Mouse (Mus musculus): ENCODE results near the gene Smad3. TPM values are rescaled to one million over a fixed set of nuclear protein-coding genes. Genes with fewer than 3 reads are reported as not detected.

Smad3 gene
- polyA plus RNA-seq, 1 experiment: 30.2 TPM

- 69% methylated on average over 9 of the region's 9 CpGs for WGBS
- Histone ChIP-seq H3K4me1 (ENCODE audit: control insufficient read depth, insufficient read depth, insufficient read length) (no peaks in the 10 kb centered on the region), H3K27me3 (ENCODE audit: control insufficient read depth, insufficient read depth, low read length) (no peaks in the 10 kb centered on the region), H3K36me3 (ENCODE audit: control insufficient read depth, insufficient read depth, low read length) (peaks cover 14% of the 10 kb centered on the region), H3K4me3 (ENCODE audit: extremely low read depth, insufficient read depth, insufficient read length) (no peak overlapping the region), H3K27ac (ENCODE audit: insufficient read depth, low read length) (no peak overlapping the region)
- no peak for DNase-seq (ENCODE audit: low read depth in 1 of 2, low spot score in 2 of 2)
- TF ChIP-seq CTCF (IDR thresholded peaks at IDR 0.05; ENCODE audit: extremely low read depth, insufficient read depth, insufficient read length, insufficient replicate concordance) (no peak), POLR2A (IDR thresholded peaks at IDR 0.05; ENCODE audit: low read depth, low read length) (no peak)
These were observed 109.9 kb downstream of the Smad3 start for GRCm38 (mm10) chr9:63647581-63648519.

- WGBS: 90% methylated on average over 8 of the region's 8 CpGs
- H3K4me3 ChIP-seq (ENCODE audit: extremely low read depth, insufficient read depth, insufficient read length): no peak overlapping the region
- DNase-seq (ENCODE audit: low read depth in 1 of 2, low spot score in 2 of 2): no peak
- no peaks in the 10 kb centered on the region for H3K4me1 ChIP-seq (ENCODE audit: control insufficient read depth, insufficient read depth, insufficient read length)
- H3K36me3 ChIP-seq (ENCODE audit: control insufficient read depth, insufficient read depth, low read length): peaks cover 10% of the 10 kb centered on the region
- H3K27me3 ChIP-seq (ENCODE audit: control insufficient read depth, insufficient read depth, low read length): no peaks in the 10 kb centered on the region
- TF ChIP-seq POLR2A (IDR thresholded peaks at IDR 0.05; ENCODE audit: low read depth, low read length): no peak
- no peak for TF ChIP-seq CTCF (IDR thresholded peaks at IDR 0.05; ENCODE audit: extremely low read depth, insufficient read depth, insufficient read length, insufficient replicate concordance)
- no peak overlapping the region for H3K27ac ChIP-seq (ENCODE audit: insufficient read depth, low read length)
These were observed 112.7 kb downstream of the Smad3 start for GRCm38 (mm10) chr9:63645084-63645483.

GRCm38 (mm10) chr9:63644011-63644410, 113.8 kb downstream of the Smad3 start:
- H3K4me3 ChIP-seq (ENCODE audit: extremely low read depth, insufficient read depth, insufficient read length): no peak overlapping the region
- no peaks in the 10 kb centered on the region for H3K4me1 ChIP-seq (ENCODE audit: control insufficient read depth, insufficient read depth, insufficient read length)
- DNase-seq (ENCODE audit: low read depth in 1 of 2, low spot score in 2 of 2): no peak
- H3K27me3 ChIP-seq (ENCODE audit: control insufficient read depth, insufficient read depth, low read length): no peaks in the 10 kb centered on the region
- H3K27ac ChIP-seq (ENCODE audit: insufficient read depth, low read length): no peak overlapping the region
- TF ChIP-seq POLR2A (IDR thresholded peaks at IDR 0.05; ENCODE audit: low read depth, low read length): no peak
- peaks cover 4% of the 10 kb centered on the region; the same call in 1 of the 2 replicates for H3K36me3 ChIP-seq (ENCODE audit: control insufficient read depth, insufficient read depth, low read length)
- WGBS: 93% methylated on average over 6 of the region's 6 CpGs

GRCm38 (mm10) chr9:63641983-63642646, 115.7 kb downstream of the Smad3 start:
- no peak for TF ChIP-seq POLR2A (IDR thresholded peaks at IDR 0.05; ENCODE audit: low read depth, low read length)
- TF ChIP-seq CTCF (IDR thresholded peaks at IDR 0.05; ENCODE audit: extremely low read depth, insufficient read depth, insufficient read length, insufficient replicate concordance): no peak
- Histone ChIP-seq H3K4me1 (ENCODE audit: control insufficient read depth, insufficient read depth, insufficient read length) (no peaks in the 10 kb centered on the region), H3K4me3 (ENCODE audit: extremely low read depth, insufficient read depth, insufficient read length) (no peak overlapping the region), H3K36me3 (ENCODE audit: control insufficient read depth, insufficient read depth, low read length) (peaks cover 3% of the 10 kb centered on the region; the same call in 1 of the 2 replicates), H3K27ac (ENCODE audit: insufficient read depth, low read length) (no peak overlapping the region), H3K27me3 (ENCODE audit: control insufficient read depth, insufficient read depth, low read length) (no peaks in the 10 kb centered on the region)
- DNase-seq (ENCODE audit: low read depth in 1 of 2, low spot score in 2 of 2): no peak
- 60% methylated on average over 4 of the region's 4 CpGs for WGBS

GRCm38 (mm10) chr9:63636113-63636512, 121.7 kb downstream of the Smad3 start:
- Histone ChIP-seq H3K36me3 (ENCODE audit: control insufficient read depth, insufficient read depth, low read length) (peaks cover 11% of the 10 kb centered on the region; the same call in 1 of the 2 replicates), H3K4me3 (ENCODE audit: extremely low read depth, insufficient read depth, insufficient read length) (no peak overlapping the region), H3K27me3 (ENCODE audit: control insufficient read depth, insufficient read depth, low read length) (no peaks in the 10 kb centered on the region), H3K4me1 (ENCODE audit: control insufficient read depth, insufficient read depth, insufficient read length) (no peaks in the 10 kb centered on the region), H3K27ac (ENCODE audit: insufficient read depth, low read length) (no peak overlapping the region)
- WGBS: 93% methylated on average over 7 of the region's 7 CpGs
- TF ChIP-seq CTCF (IDR thresholded peaks at IDR 0.05; ENCODE audit: extremely low read depth, insufficient read depth, insufficient read length, insufficient replicate concordance): no peak
- no peak for TF ChIP-seq POLR2A (IDR thresholded peaks at IDR 0.05; ENCODE audit: low read depth, low read length)
- no peak for DNase-seq (ENCODE audit: low read depth in 1 of 2, low spot score in 2 of 2)

- no peak overlapping the region for H3K27ac ChIP-seq (ENCODE audit: insufficient read depth, low read length)
- H3K4me3 ChIP-seq (ENCODE audit: extremely low read depth, insufficient read depth, insufficient read length): no peak overlapping the region
- H3K27me3 ChIP-seq (ENCODE audit: control insufficient read depth, insufficient read depth, low read length): no peaks in the 10 kb centered on the region
- no peaks in the 10 kb centered on the region for H3K4me1 ChIP-seq (ENCODE audit: control insufficient read depth, insufficient read depth, insufficient read length)
- H3K36me3 ChIP-seq (ENCODE audit: control insufficient read depth, insufficient read depth, low read length): peaks cover 13% of the 10 kb centered on the region
- no peak for DNase-seq (ENCODE audit: low read depth in 1 of 2, low spot score in 2 of 2)
- TF ChIP-seq POLR2A (IDR thresholded peaks at IDR 0.05; ENCODE audit: low read depth, low read length) (no peak), CTCF (IDR thresholded peaks at IDR 0.05; ENCODE audit: extremely low read depth, insufficient read depth, insufficient read length, insufficient replicate concordance) (no peak)
- 87% methylated on average over 7 of the region's 7 CpGs for WGBS
These were observed 124.5 kb downstream of the Smad3 start for GRCm38 (mm10) chr9:63633334-63633733.

Data from spleen, adult 2 months (tissue).